Comparison of ENCODE assay signal across 21 mouse cellular contexts in genomic region chr2:33817080-33817479, GRCm38 (mm10).
DNase-seq lines count a peak whose midpoint lies in the region; ATAC-seq and TF ChIP-seq lines count a peak whose summit lies in the region.
"Had no signal": no experiment of that assay in that cellular context is flagged by ENCODE, and none has a peak within 500 bp of the region (broad histone marks: within the 10 kb centered on the region; RNA-seq: fewer than 3 reads in every experiment).

No protein-coding gene starts in this region.

- TF ChIP-seq POLR2A in kidney, adult 2 months (IDR thresholded peaks at IDR 0.05; ENCODE audit: low read depth, low read length), result no peak

- ATAC-seq in embryonic facial prominence, embryonic 14.5 days (ENCODE audit: low read depth), result no peak
- ATAC-seq in liver, embryonic 12.5 days, result no peak
- ATAC-seq: inflammation-experienced regulatory T-cells, adult 6 months; midbrain, embryonic 16.5 days had no signal

- H3K4me3 ChIP-seq in embryonic facial prominence, embryonic 14.5 days (ENCODE audit: low read depth, low read length), result no peak overlapping the region
- H3K4me3 ChIP-seq in embryonic facial prominence, embryonic 10.5 days, result no peak overlapping the region
- H3K4me3 ChIP-seq in liver, embryonic 12.5 days, result no peak overlapping the region
- H3K4me3 ChIP-seq in kidney, adult 2 months (ENCODE audit: insufficient read depth, low read depth, low read length), result no peak overlapping the region
- H3K4me3 ChIP-seq: heart, embryonic 12.5 days; hindbrain, embryonic 12.5 days; left cerebral cortex, adult 2 months; midbrain, embryonic 10.5 days had no signal

- H3K4me1 ChIP-seq in embryonic facial prominence, embryonic 14.5 days (ENCODE audit: control insufficient read depth, insufficient read depth, low read length), result peaks cover 25% of the 10 kb centered on the region
- H3K4me1 ChIP-seq in embryonic facial prominence, embryonic 10.5 days, result peaks cover 43% of the 10 kb centered on the region
- peaks cover 6% of the 10 kb centered on the region for H3K4me1 ChIP-seq in liver, embryonic 12.5 days
- no peaks in the 10 kb centered on the region for H3K4me1 ChIP-seq in kidney, adult 2 months (ENCODE audit: control insufficient read depth, insufficient read depth, low read length)

- H3K27me3 ChIP-seq in embryonic facial prominence, embryonic 14.5 days (replicated peaks; ENCODE audit: control insufficient read depth, insufficient read depth, low read length), result no peaks in the 10 kb centered on the region
- H3K27me3 ChIP-seq in embryonic facial prominence, embryonic 10.5 days (replicated peaks; ENCODE audit: low read depth, poor library complexity, severe bottlenecking), result no peaks in the 10 kb centered on the region
- H3K27me3 ChIP-seq in liver, embryonic 12.5 days (replicated peaks), result no peaks in the 10 kb centered on the region
- H3K27me3 ChIP-seq in kidney, adult 2 months (replicated peaks; ENCODE audit: control insufficient read depth, insufficient read depth, low read length), result no peaks in the 10 kb centered on the region
- H3K27me3 ChIP-seq: hindbrain, embryonic 12.5 days had no signal

- WGBS in embryonic facial prominence, embryonic 14.5 days, result 78% methylated on average over 4 of the region's 4 CpGs
- WGBS in embryonic facial prominence, embryonic 10.5 days, result 74% methylated on average over 4 of the region's 4 CpGs
- 86% methylated on average over 4 of the region's 4 CpGs for WGBS in liver, embryonic 12.5 days (ENCODE audit: insufficient replicate concordance)
- WGBS in kidney, adult 2 months, result 86% methylated on average over 4 of the region's 4 CpGs

- no peak overlapping the region for H3K4me2 ChIP-seq in embryonic facial prominence, embryonic 14.5 days (ENCODE audit: low read depth, low read length)
- no peak overlapping the region for H3K4me2 ChIP-seq in liver, embryonic 12.5 days
- H3K4me2 ChIP-seq: heart, embryonic 12.5 days; hindbrain, embryonic 12.5 days; liver, embryonic 11.5 days had no signal

- H3K27ac ChIP-seq in embryonic facial prominence, embryonic 14.5 days (replicated peaks; ENCODE audit: low read depth, low read length), result no peak overlapping the region
- H3K27ac ChIP-seq in embryonic facial prominence, embryonic 10.5 days (replicated peaks), result no peak overlapping the region
- H3K27ac ChIP-seq in liver, embryonic 12.5 days, result no peak overlapping the region
- no peak overlapping the region for H3K27ac ChIP-seq in kidney, adult 2 months (ENCODE audit: insufficient read depth, low read depth, low read length)
- H3K27ac ChIP-seq: hindbrain, embryonic 12.5 days; left cerebral cortex, adult 2 months; midbrain, embryonic 10.5 days had no signal

- peaks cover 30% of the 10 kb centered on the region for H3K36me3 ChIP-seq in embryonic facial prominence, embryonic 14.5 days (ENCODE audit: control insufficient read depth, insufficient read depth, low read length)
- peaks cover 36% of the 10 kb centered on the region for H3K36me3 ChIP-seq in embryonic facial prominence, embryonic 10.5 days (replicated peaks)
- H3K36me3 ChIP-seq in liver, embryonic 12.5 days, result peaks cover 35% of the 10 kb centered on the region
- H3K36me3 ChIP-seq in kidney, adult 2 months (ENCODE audit: control insufficient read depth, insufficient read depth, low read length), result no peaks in the 10 kb centered on the region

- peak; percentile 54 for DNase-seq in embryonic facial prominence, embryonic 14.5 days (ENCODE audit: low spot score)
- no peak for DNase-seq in embryonic facial prominence, embryonic 10.5 days (ENCODE audit: low spot score)
- peak; percentile 34 to 35 for DNase-seq in spleen, postnatal 36 days (ENCODE audit: low spot score in 2 of 2)
- no peak for DNase-seq in spleen, adult 12 weeks (ENCODE audit: low spot score)
- peak; percentile 84 to 90 for DNase-seq in thymus, postnatal 10 days (ENCODE audit: low spot score in 2 of 2)
- no peak for DNase-seq in kidney, adult 2 months
- DNase-seq in kidney, adult 9 months, result no peak
- DNase-seq: adrenal gland, postnatal 25 days; kidney, postnatal 36 days; layer of hippocampus, adult 9-11 months; lung, adult 18-20 months; lung, postnatal 10 days; right cerebral cortex, postnatal 4 days had no signal

- no peak for TF ChIP-seq CTCF in kidney, adult 2 months (conservative IDR thresholded peaks at IDR 0.05; ENCODE audit: insufficient read depth, insufficient read length, low read depth, low read length)

- no peak overlapping the region for H3K9ac ChIP-seq in embryonic facial prominence, embryonic 14.5 days (ENCODE audit: low read depth, low read length)
- no peak overlapping the region for H3K9ac ChIP-seq in liver, embryonic 12.5 days
- H3K9ac ChIP-seq: heart, embryonic 12.5 days; hindbrain, embryonic 12.5 days had no signal

- H3K9me3 ChIP-seq in embryonic facial prominence, embryonic 14.5 days (ENCODE audit: control insufficient read depth, low read length), result no peaks in the 10 kb centered on the region
- H3K9me3 ChIP-seq in embryonic facial prominence, embryonic 10.5 days, result no peaks in the 10 kb centered on the region
- H3K9me3 ChIP-seq in liver, embryonic 12.5 days (replicated peaks), result no peaks in the 10 kb centered on the region
- H3K9me3 ChIP-seq: heart, embryonic 12.5 days; hindbrain, embryonic 12.5 days; midbrain, embryonic 10.5 days had no signal

Comparison
In these comparisons a context has a peak if more than half of its experiments do, and no peak if none do; other contexts are left out.
1. DNase-seq: peak in embryonic facial prominence, embryonic 14.5 days (single experiment), spleen, postnatal 36 days (2 of 2) and thymus, postnatal 10 days (2 of 2); none in embryonic facial prominence, embryonic 10.5 days (single experiment), spleen, adult 12 weeks (single experiment), kidney, adult 2 months (single experiment) and kidney, adult 9 months (single experiment).